Mouse (Mus musculus) intestine, postnatal 0 days (tissue): ENCODE results near the gene Lpxn. TPM values are rescaled to one million over a fixed set of nuclear protein-coding genes. Genes with fewer than 3 reads are reported as not detected.
A peak's percentile ranks its signal among the peaks of the same experiment; 100 is the strongest.

Experiments used
- ATAC-seq: fragments of 200-750 bp; cut with Nextera tagmentation; 2 replicates; pipeline ENCODE4 v1.8.0; 2017; ENCODE audit warnings: mild to moderate bottlenecking, moderate TSS enrichment, moderate library complexity
- H3K27ac ChIP-seq: fragments of 300-500 bp; sonication (generic); 2 replicates; pipeline ENCODE4 v1.5.1; 2014; ENCODE audit warnings: mild to moderate bottlenecking, low read depth, low read length, moderate library complexity
- H3K27me3 ChIP-seq: fragments of 300-500 bp; sonication (generic); replicated peaks from 2 replicates; pipeline ENCODE4 v1.6.1; 2014; ENCODE audit warnings: low read length, mixed read lengths; ENCODE audit not compliant: control insufficient read depth, insufficient read depth
- H3K36me3 ChIP-seq: fragments of 300-500 bp; sonication (generic); 2 replicates; pipeline ENCODE4 v1.6.1; 2014; ENCODE audit warnings: mild to moderate bottlenecking, moderate library complexity; ENCODE audit not compliant: control insufficient read depth, insufficient read depth
- H3K4me1 ChIP-seq: fragments of 300-500 bp; sonication (generic); replicated peaks from 2 replicates; pipeline ENCODE4 v1.6.1; 2014; ENCODE audit warnings: antibody characterized with exemption, low read length, mixed read lengths; ENCODE audit not compliant: control insufficient read depth, insufficient read depth
- H3K4me2 ChIP-seq: fragments of 300-500 bp; sonication (generic); replicated peaks from 2 replicates; pipeline ENCODE4 v1.6.1; 2014; ENCODE audit warnings: low read depth, mild to moderate bottlenecking, moderate library complexity
- H3K4me3 ChIP-seq: fragments of 300-500 bp; sonication (generic); 2 replicates; pipeline ENCODE4 v1.5.1; 2014; ENCODE audit warnings: low read depth, low read length
- H3K9ac ChIP-seq: fragments of 300-500 bp; sonication (generic); 2 replicates; pipeline ENCODE4 v1.6.1; 2014; ENCODE audit warnings: mild to moderate bottlenecking, low read depth, low read length
- H3K9me3 ChIP-seq: fragments of 300-500 bp; sonication (generic); 2 replicates; pipeline ENCODE4 v1.6.1; 2016; ENCODE audit warnings: mixed run types; ENCODE audit not compliant: control insufficient read depth
- CTCF ChIP-seq: sonication (generic); IDR thresholded peaks from 2 replicates; pipeline ENCODE4 v1.5.1; 2016; ENCODE audit warnings: low read depth, mild to moderate bottlenecking, control low read depth, antibody characterized with exemption, moderate library complexity
- WGBS: fragments of 180-500 bp; shearing (Covaris S2); extraction: QIAGEN DNeasy Blood & Tissue Kit; methylation state at CpG from one replicate; pipeline ENCODE4 v1.1.7; 2014; 5-methylcytosine and 5-hydroxymethylcytosine counted together
- polyA plus RNA-seq: library from polyadenylated mRNA; unstranded; fragments of >200 nt; fragmentation: Nextera tagmentation; extraction: Ambion mirVana; gene quantifications from 2 replicates; pipeline ENCODE4 v1.2.1, GENCODE M21; 2015

Gene Lpxn
- polyA plus RNA-seq, 1 experiment from 2014 or later: 1.7 TPM

DNA sequence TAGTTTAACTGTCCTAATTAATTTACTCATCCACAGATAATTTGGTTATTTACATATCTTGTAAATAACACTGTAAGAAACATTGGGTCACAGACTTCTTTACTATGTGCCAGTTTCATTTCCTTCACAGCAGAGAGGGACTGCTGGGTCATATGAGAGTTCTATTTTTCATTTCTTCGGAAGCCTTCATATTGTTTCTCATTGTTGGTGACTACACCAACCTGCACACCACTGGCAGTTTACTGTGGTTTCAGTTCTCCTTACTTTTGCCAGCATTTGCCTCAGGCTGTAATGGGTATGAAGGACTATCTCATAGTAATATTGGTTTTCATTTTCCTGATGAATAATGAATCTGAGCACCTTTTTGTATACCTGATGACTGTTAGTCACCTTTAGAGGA is 22.5 kb downstream of the Lpxn start:
- Histone ChIP-seq H3K36me3 (no peaks in the 10 kb centered on the region), H3K9ac (no peak overlapping the region), H3K27ac (no peak overlapping the region), H3K4me2 (no peak overlapping the region), H3K27me3 (no peaks in the 10 kb centered on the region), H3K4me1 (no peaks in the 10 kb centered on the region), H3K4me3 (no peak overlapping the region), H3K9me3 (no peaks in the 10 kb centered on the region)
- ATAC-seq: no peak
- no peak for TF ChIP-seq CTCF
- WGBS: 86% methylated on average over 1 of the region's 1 CpGs

GRCm38 (mm10) chr19:12820383-12820782 is 24.4 kb downstream of the Lpxn start:
- no peak overlapping the region for H3K9ac ChIP-seq
- H3K4me2 ChIP-seq: no peak overlapping the region
- no peaks in the 10 kb centered on the region for H3K9me3 ChIP-seq
- H3K4me3 ChIP-seq: no peak overlapping the region
- H3K27me3 ChIP-seq: no peaks in the 10 kb centered on the region
- no peaks in the 10 kb centered on the region for H3K4me1 ChIP-seq
- H3K27ac ChIP-seq: no peak overlapping the region
- TF ChIP-seq CTCF: peak; percentile 77
- H3K36me3 ChIP-seq: no peaks in the 10 kb centered on the region
- WGBS: 26% methylated on average over 4 of the region's 4 CpGs
- no peak for ATAC-seq

DNA sequence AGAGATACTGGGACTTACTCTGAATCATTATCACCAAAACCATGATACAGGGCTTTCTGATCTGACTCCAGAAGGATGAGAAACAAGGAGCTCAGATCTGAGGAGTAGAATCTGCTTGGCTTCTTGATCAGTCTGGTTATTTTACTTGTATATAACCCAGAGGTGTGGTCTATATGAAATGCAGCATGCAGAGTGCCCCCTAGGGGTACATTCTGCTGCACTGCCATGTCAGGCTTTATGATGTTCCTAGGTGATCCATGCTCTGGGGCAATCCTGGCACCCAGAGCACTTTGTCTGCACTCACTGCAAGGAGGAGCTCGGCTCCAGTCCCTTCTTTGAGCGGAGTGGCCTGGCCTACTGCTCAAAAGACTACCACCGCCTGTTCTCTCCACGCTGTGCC is 28.6 kb downstream of the Lpxn start:
- Histone ChIP-seq H3K4me1 (no peaks in the 10 kb centered on the region), H3K4me3 (no peak overlapping the region), H3K27ac (no peak overlapping the region), H3K27me3 (no peaks in the 10 kb centered on the region), H3K4me2 (no peak overlapping the region), H3K9ac (no peak overlapping the region), H3K9me3 (no peaks in the 10 kb centered on the region), H3K36me3 (no peaks in the 10 kb centered on the region)
- peak; percentile 44 for TF ChIP-seq CTCF
- no peak for ATAC-seq
- 76% methylated on average over 4 of the region's 4 CpGs for WGBS

DNA sequence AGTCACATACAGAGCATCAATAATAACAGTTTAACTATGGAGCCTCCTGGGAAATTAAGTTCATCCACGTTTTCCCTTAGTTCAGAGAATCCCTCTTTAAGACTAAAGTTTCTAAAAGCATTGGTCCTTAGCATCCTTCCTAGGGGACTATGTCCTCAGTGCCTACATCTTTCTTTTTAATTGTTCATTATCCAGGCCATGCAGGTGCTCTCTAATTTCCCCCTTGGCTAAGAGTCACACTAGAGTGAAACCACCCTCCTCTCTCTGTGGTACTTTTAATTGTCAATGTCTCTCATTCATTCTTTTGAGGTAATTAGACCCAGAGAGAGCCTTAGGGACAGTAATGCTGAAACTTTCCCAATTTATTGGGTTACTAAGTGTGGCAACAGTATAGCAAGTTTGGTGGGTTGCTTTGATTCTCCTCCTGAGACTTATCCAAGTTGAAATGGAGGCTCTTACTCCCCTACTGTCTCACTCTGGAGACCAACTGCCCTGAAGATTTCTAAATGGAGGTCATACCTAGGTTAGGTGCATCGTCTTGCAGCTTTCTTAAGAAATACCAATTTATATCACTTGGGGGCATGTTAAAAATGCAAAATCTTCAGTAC is 34.9 kb downstream of the Lpxn start:
- H3K27me3 ChIP-seq: no peaks in the 10 kb centered on the region
- no peak for TF ChIP-seq CTCF
- ATAC-seq: no peak
- no peak overlapping the region for H3K4me3 ChIP-seq
- WGBS: 75% methylated on average over 2 of the region's 2 CpGs
- H3K27ac ChIP-seq: no peak overlapping the region
- no peaks in the 10 kb centered on the region for H3K9me3 ChIP-seq
- no peak overlapping the region for H3K4me2 ChIP-seq
- no peak overlapping the region for H3K9ac ChIP-seq
- H3K36me3 ChIP-seq: no peaks in the 10 kb centered on the region
- H3K4me1 ChIP-seq: no peaks in the 10 kb centered on the region

GRCm38 (mm10) chr19:12831559-12831958 is 35.6 kb downstream of the Lpxn start:
- no peaks in the 10 kb centered on the region for H3K27me3 ChIP-seq
- no peak for ATAC-seq
- H3K9me3 ChIP-seq: no peaks in the 10 kb centered on the region
- H3K9ac ChIP-seq: no peak overlapping the region
- H3K4me3 ChIP-seq: no peak overlapping the region
- H3K36me3 ChIP-seq: no peaks in the 10 kb centered on the region
- H3K4me2 ChIP-seq: no peak overlapping the region
- no peak for TF ChIP-seq CTCF
- no peak overlapping the region for H3K27ac ChIP-seq
- H3K4me1 ChIP-seq: no peaks in the 10 kb centered on the region
- WGBS: 29% methylated on average over 1 of the region's 1 CpGs

DNA sequence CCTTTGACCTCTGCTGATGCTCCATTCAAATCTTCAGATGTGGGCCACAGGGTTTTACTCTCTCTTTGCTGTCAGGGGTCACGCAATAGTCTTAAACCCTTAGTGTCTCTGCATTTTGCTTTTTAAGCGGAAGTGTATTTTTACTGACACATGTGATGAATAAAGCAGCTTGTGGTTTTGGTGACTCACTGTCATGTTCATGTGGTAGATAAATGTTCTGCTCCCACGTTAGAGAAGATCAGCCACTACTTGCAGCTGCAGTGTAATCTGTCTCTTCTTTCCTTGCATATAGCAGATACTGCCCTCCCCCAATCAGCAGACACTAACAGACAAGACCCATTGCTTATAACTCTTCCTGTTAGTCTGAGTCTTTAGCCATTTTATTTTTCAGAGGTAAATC is 37.6 kb downstream of the Lpxn start:
- H3K27me3 ChIP-seq: no peaks in the 10 kb centered on the region
- no peak overlapping the region for H3K4me2 ChIP-seq
- no peak overlapping the region for H3K4me3 ChIP-seq
- TF ChIP-seq CTCF: no peak
- WGBS: 70% methylated on average over 3 of the region's 3 CpGs
- no peak overlapping the region for H3K9ac ChIP-seq
- H3K27ac ChIP-seq: no peak overlapping the region
- no peaks in the 10 kb centered on the region for H3K4me1 ChIP-seq
- no peak for ATAC-seq
- H3K9me3 ChIP-seq: no peaks in the 10 kb centered on the region
- no peaks in the 10 kb centered on the region for H3K36me3 ChIP-seq

DNA sequence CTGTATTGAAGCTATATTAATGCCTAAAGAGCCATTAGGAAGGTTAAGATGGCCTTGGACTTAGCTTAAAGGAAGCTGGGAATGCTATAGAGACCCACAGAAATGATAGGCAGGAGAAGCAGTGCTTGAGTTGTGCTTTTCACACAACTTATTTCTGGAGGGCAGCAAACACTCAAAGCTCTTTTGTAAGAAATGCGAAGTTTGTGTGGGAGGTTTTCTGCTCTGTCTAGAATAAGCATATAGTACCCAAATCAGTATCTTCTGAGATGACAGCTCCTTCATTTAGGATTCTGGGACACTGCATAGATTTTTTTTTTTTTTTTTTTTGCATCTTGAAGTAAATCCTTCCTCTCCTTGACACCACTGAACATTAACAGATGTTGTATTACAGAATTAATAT is 42.5 kb downstream of the Lpxn start:
- Histone ChIP-seq H3K27ac (no peak overlapping the region), H3K36me3 (no peaks in the 10 kb centered on the region), H3K4me2 (no peak overlapping the region), H3K27me3 (no peaks in the 10 kb centered on the region), H3K4me3 (no peak overlapping the region), H3K4me1 (no peaks in the 10 kb centered on the region), H3K9me3 (no peaks in the 10 kb centered on the region), H3K9ac (no peak overlapping the region)
- 85% methylated on average over 1 of the region's 1 CpGs for WGBS
- no peak for ATAC-seq
- no peak for TF ChIP-seq CTCF
